Mouse (Mus musculus) cortical plate, adult 2 months (tissue): ENCODE results near the gene Vmn2r96.
"Not testable (repeated sequence)": the region's sequence is repeated elsewhere in the genome, so short reads cannot be mapped to it uniquely, and the experiment has no call there.

Source experiments
- CTCF ChIP-seq: fragments of 200-500 bp; IDR thresholded peaks from 2 replicates; pipeline ENCODE4 v1.5.1; 2011; ENCODE audit warnings: mild to moderate bottlenecking, control low read depth, low read length; ENCODE audit not compliant: insufficient read depth; ENCODE audit errors: extremely low read depth
- POLR2A ChIP-seq: fragments of 200-500 bp; IDR thresholded peaks from 2 replicates; pipeline ENCODE4 v1.6.1; 2011; ENCODE audit warnings: mild to moderate bottlenecking, low read length, control low read depth; ENCODE audit not compliant: insufficient read depth; ENCODE audit errors: extremely low read depth

GRCm38 (mm10) chr17:18615151-18615550, 42.2 kb downstream of the Vmn2r96 start:
- TF ChIP-seq CTCF, POLR2A: not testable (repeated sequence)
